Mouse (Mus musculus): ENCODE measurements around the gene Themis.

- TF ChIP-seq MAFK (IDR thresholded peaks at IDR 0.05; ENCODE audit: insufficient read depth, low read depth, low read length) (no peak), ZNF384 (IDR thresholded peaks at IDR 0.05; ENCODE audit: low read depth, low read length) (no peak), HCFC1 (IDR thresholded peaks at IDR 0.05; ENCODE audit: borderline replicate concordance, insufficient read depth, low read length) (no peak)
Observed at GRCm38 (mm10) chr10:28870580-28871354, 202.6 kb downstream of the Themis start.

All from ES-E14 (cell line).